Mouse (Mus musculus) embryonic fibroblast, embryonic 13.5 days (primary cell): ENCODE measurements around the gene 3425401B19Rik.

Experiments used
- CTCF ChIP-seq: IDR thresholded peaks from 2 replicates; pipeline ENCODE4 v1.5.1; 2011; ENCODE audit warnings: mild to moderate bottlenecking, control low read depth, low read length, moderate library complexity, borderline replicate concordance; ENCODE audit not compliant: insufficient read depth
- POLR2A ChIP-seq: IDR thresholded peaks from 2 replicates; pipeline ENCODE4 v1.6.1; 2011; ENCODE audit warnings: low read depth, mild to moderate bottlenecking, control low read depth, low read length, moderate library complexity

DNA sequence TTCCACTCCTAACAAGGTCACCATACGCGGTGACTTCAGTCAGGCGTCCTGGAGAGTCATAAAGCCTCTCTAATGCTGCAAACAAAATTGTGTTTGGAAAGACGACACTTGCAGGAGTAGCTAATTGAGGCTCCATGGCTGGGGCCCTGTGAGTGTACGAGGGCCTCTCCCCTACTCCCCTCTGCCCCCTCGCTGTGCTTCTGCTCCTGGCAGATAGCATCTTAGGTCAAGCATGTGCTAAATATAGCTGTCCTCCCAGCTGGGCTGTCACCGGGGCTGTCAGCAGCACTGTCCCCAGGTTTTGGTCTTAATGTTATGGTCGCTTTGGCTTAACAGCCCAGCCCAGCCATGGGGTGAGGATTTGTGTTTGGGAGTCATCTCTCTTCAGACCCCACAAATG lies 15.9 kb upstream of the 3425401B19Rik start:
- TF ChIP-seq POLR2A (no peak), CTCF (no peak)
